Mouse (Mus musculus) small intestine, adult 2 months (tissue): ENCODE data around the gene Cpxm2.

ENCODE experiments used
- CTCF ChIP-seq: fragments of 200-500 bp; IDR thresholded peaks from 2 replicates; pipeline ENCODE4 v1.5.1; 2012; ENCODE audit warnings: low read depth, mild to moderate bottlenecking, control low read depth, inconsistent platforms, low read length, moderate library complexity, mixed read lengths; ENCODE audit not compliant: insufficient replicate concordance, insufficient read length; ENCODE audit errors: extremely low read depth
- POLR2A ChIP-seq: fragments of 200-500 bp; IDR thresholded peaks from 2 replicates; pipeline ENCODE4 v1.6.1; 2012; ENCODE audit warnings: low read depth, mild to moderate bottlenecking, control low read depth, inconsistent platforms, low read length, moderate library complexity

DNA sequence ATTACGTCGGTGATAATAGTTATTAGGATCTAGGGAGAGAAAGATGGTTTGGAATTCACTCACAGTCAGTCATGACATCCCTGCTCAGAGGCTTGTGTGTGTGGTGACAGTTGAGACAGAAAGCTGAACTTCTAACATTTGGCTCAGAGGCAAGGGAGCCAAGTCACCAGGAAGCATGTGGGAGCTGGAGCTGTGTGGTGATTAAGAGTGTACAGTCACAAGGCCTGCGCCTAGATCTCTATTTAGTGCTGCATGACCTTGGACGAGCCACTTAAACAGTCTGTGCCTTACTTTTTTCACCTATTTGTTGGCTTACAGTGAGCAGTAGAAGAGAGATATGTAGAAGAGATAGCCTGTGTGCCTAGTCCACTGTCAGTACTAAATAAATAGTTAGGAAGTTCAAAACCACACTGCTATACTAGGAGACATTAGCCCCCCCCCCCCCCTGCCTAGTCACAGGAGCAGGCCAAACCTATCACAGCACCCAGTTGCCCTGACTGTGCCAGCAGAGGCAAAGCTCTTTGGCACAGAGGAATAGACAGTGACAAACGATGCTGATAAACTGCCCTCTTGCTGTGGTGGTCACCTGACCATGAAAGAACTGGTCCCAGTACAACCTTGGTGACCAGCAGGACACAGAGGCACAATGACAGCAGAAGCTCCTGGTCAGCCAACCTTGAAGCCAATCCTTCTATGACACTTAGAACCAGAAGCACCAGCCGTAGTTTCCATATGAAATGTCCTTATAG lies 83.5 kb downstream of the Cpxm2 start:
- TF ChIP-seq POLR2A (no peak), CTCF (no peak)
